Mouse (Mus musculus): ENCODE data around the gene Map3k21.

The Map3k21 gene

DNA sequence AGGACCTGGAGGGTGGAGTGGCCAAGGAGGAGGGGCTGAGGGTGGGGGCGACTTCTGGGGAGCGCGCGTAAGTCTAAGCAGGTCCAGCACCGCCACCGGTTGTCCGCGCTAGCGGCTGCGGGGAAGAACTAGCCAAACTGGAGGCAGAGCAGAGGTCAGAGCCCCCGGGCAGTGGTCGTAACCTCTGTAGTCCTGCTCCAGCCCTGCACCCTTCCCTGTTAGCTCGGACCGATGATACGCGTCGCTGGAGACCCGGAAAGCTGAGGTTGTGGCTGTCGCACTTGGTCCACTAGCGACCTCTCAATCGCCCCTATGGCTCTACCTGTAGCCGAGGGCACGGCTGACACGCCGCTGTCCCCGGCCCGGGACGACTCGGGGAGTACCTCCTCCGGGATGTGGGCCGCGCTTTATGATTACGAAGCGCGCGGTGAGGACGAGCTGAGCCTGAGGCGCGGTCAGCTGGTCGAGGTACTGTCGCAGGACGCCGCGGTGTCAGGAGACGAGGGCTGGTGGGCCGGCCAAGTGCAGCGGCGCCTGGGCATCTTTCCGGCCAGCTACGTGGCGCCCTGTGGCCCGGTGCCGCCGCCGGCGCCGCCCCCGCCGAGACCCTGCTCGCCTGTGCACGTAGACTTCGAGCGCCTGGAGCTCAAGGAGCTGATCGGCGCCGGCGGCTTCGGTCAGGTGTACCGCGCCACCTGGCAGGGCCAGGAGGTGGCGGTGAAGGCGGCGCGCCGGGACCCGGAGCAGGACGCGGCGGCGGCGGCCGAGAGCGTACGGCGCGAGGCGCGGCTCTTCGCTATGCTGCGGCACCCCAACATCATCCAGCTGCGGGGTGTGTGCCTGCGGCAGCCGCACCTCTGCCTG lies at the start of gene Map3k21:
Map3k21 (plus strand) TSS at position 86 of the 864 bp plus-strand sequence.
- in situ Hi-C loops (cut with MboI), result no loop called here

GRCm38 (mm10) chr8:125866125-125866524 lies 44.1 kb upstream of the Map3k21 start:
- in situ Hi-C loops (cut with MboI), result loop anchor here (25.0 kb wide), 1 partner anchor 279 kb away; no protein-coding TSS in a partner anchor

DNA sequence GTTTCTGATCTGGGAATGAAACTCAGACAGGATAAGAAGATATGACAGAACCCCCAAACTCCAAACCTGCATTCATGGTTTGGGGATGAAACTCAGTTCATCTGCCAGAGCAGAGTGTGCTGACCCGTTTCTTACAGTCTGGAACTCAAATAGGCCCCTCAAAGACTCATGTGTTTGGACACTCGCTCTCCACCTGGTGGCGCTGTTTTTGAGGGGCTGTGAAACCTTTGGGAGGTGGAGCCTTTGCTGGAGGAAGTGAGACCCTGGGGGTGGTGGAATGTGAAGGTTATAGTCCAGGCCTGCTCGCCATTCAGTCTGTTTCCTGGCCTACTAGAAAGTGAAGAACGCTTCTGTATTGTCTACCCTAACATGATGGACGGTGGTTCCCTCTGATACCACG lies 41.7 kb upstream of the Map3k21 start:
- in situ Hi-C loops (cut with MboI), result loop anchor here (25.0 kb wide), 1 partner anchor 281 kb away; no protein-coding TSS in a partner anchor

DNA sequence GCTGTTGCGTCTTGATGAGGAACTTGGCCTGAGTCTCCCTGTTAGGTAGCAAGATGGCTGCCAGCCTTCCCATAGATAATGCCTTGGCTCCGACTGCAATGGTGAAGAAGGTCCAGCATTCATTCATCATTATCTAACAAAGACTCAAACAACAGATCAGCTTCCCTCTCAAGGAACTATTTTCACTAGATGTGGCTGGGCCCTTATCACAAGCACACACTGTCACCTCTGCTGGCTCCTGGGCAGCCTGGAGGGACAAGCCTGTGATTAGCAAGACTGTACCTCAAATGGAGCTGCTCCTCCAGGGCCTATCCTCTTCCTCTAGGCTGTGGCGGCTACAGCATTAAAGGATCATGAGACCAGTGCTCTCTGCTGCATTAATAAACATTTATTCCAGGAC lies 40.5 kb upstream of the Map3k21 start:
- in situ Hi-C loops (cut with MboI), result loop anchor here (25.0 kb wide), 1 partner anchor 282 kb away; no protein-coding TSS in a partner anchor

DNA sequence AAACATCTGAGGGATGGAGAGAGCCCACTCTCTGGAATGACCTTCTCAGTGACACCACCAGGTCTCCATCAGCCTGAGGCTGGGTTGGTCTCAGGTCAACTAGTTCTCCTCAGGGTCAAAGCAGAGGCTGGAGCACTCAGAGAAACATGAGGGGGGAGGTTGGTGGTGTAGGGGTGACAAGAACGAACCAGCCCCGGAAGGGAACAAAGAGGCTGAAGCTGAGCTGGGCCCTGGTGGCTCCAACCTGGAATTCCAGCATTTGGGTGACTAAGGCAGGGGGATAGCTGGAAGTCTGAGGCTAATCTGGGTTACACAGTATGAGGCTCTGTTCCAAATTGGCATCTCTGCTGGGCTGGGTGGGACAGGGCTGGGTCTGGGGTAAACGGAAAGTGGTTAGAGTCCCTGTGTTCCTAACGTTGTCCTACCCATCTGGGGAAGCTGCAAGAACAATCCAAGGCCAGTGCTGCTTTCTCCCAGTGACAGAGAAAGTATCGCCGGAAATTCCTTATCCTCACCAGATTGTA lies 40.0 kb upstream of the Map3k21 start:
- in situ Hi-C loops (cut with MboI), result loop anchor here (25.0 kb wide), 1 partner anchor 283 kb away; no protein-coding TSS in a partner anchor

GRCm38 (mm10) chr8:125870821-125871321 lies 39.4 kb upstream of the Map3k21 start:
- in situ Hi-C loops (cut with MboI), result loop anchor here (25.0 kb wide), 1 partner anchor 284 kb away; no protein-coding TSS in a partner anchor

DNA sequence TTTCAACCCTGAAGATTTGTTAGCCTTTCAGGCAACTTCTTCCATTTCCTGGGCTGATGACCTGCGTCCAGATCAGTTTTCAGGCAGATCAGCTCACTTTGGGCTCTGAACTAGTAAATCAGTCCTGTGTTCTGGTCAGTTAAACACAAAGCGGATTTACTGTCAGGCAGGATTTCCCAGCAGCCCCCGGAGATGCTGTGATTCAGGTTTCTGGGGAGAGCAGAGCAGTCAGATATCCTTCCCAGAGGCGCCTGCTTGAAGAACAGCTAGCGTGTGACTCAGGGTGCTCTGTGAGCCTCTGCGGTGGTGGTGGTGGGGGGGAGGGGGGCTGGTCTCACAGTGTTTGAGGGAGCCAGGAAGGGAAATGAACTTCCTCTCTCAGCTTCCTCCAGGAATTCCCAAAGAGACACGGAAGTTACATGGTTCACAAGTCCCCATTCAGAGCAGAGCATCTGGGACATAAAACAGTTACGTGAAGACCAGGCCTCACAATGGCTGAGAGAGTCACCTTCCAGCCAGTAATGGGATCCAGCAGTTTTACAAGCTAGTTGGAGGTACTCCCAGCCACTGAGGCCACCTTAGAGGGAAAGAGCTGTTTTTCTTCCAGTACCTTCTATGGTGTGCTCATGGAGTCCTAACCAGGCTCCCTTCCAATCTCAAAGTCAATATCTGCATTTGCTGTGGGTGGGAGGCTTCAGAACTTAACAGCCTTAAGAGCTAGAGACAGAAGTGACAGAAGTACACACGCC lies 37.6 kb upstream of the Map3k21 start:
- in situ Hi-C loops (cut with MboI), result loop anchor here (25.0 kb wide), 1 partner anchor 285 kb away; no protein-coding TSS in a partner anchor

DNA sequence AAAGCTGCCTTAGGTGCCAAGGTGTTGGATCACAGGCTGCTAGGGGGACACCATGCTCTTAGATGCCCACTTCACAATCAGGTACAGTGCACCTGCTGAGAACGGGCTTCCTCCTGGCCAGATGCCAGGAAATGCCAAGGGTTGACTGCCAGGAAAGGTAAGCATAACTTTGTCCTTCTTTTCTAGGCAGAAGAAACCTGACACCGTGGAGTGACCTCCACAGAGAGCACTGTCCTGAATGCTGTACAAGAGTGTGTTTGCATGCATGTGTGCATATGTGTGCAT lies 37.1 kb upstream of the Map3k21 start:
- in situ Hi-C loops (cut with MboI), result loop anchor here (25.0 kb wide), 1 partner anchor 286 kb away; no protein-coding TSS in a partner anchor

GRCm38 (mm10) chr8:125880447-125880846 lies 29.8 kb upstream of the Map3k21 start:
- in situ Hi-C loops (cut with MboI), result no loop called here

DNA sequence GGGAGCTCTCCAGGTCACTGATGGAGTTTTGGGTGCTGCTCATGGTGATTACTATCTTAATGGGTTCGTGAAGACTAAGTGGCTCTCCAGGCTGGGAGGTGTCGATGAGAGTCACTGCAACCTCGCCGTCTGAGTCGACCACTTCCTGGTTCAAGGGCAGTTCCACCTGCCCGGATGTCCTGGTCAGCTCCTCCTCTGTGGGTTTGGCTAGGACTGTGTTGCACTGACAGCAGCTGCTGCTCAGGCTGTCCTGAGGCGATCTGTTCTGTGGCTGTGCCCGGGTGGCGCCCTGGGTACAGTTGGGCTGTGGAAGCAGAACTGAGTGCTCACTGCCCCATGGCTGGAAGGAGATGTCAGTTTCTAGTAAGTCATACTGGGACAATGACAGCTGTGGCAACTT lies 22.7 kb upstream of the Map3k21 start:
- in situ Hi-C loops (cut with MboI), result no loop called here

GRCm38 (mm10) chr8:125889920-125890319 lies 20.3 kb upstream of the Map3k21 start:
- in situ Hi-C loops (cut with MboI), result no loop called here

- in situ Hi-C loops (cut with MboI), result no loop called here
Measured at GRCm38 (mm10) chr8:125897388-125897787, 12.9 kb upstream of the Map3k21 start.

DNA sequence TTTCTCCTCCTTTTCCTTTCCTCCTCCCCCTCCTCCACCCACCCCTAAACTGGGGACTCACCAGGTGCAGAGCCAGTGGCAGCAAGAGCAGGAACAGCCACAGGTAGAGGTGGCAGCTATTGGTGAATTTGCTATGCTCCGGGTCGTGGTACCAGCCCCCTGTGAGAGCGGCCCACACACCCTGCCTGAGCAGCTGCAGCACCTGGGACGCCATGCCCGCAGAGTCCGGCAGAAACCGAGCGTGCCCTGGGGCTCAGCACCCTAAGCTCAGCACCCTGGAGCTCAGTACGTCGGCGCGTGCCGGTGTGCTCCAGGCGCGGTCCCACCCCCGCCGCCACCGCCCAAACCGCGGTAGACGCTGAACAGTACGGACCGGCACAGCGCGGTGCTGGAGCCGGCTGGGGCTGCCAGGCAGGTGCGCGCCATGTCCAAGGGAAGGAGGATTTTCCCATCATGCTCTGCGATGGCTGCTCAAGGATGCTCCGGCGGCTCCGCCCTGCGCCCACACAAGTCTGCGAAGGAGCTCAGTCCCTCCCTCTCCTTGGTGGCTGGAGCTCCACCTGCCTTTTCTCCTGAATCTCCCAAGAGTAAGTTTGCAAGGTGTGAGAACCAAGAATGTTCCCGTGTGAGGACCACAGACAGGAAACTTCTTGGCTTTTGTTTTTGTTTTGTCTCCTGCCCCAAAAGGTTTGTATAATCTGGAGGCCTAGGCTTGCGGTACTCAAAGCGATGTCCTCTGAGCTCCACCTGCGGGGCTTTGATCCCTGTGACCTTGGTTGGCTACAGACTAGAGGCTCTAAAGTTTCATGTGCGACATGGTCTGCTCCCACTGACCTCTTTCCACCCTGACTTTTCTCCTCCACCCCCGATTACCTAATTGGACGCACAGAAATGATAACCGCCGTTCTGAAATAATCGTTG lies 12.1 kb upstream of the Map3k21 start, which contains the start of gene Pcnx2:
Pcnx2 (minus strand) TSS at position 450 of the 921 bp plus-strand sequence.
- in situ Hi-C loops (cut with MboI), result no loop called here

DNA sequence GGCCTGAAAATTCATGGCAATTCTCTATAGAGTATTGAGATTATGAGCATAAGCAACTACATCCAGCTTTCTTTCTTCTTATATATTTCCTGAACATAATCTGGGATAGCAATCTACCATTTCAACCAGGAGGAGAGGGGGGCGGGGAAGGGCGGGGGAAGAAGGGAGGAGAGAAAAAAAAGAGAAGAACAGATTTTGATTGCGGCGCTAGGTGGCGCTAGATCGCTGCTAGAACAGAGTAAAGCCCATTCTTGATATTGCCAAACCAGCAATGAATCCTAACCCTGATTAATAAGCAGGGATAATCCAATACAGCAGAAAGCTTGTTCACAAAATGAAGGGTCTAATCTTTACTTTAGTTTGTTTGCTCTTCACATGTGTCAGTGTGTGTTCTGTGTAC lies 11.4 kb upstream of the Map3k21 start:
- in situ Hi-C loops (cut with MboI), result no loop called here

DNA sequence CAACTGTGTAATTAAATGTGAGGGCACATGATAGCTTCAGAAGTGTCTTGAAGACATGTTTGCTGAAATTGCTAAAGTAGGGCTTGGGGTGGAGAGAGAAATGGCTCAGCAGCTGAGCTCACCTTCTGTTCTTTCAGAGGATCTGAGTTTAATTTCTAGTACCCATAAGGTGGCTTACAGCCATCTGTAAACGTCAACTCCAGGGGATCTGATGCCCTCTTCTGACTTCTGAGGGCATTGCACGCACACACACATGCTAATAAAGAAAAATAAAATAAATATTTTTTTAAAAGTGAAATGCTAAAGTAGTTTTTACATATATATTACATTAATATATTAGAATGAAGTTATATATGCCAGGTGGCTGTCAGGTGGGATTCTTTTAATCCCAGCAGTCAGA lies 9.1 kb upstream of the Map3k21 start:
- in situ Hi-C loops (cut with MboI), result no loop called here

DNA sequence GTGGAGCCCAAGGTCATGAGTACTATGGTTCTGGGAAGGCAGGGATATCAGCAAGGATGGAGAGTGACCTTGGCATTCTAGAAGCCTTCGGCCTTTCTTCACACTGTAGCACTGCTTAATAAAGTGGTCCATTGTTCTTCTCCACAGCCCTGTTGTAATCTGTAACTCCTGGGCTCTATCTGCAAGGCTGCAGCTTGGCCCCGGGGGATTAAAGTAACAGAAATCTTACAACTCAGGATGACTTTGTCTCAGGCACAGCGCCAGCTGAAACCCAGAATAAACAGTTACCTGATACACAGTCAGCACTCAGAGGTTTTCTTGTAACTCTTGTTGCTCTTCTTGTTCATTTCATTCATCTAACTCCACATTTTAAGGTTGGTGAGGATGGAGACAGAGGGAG lies 7.7 kb upstream of the Map3k21 start:
- in situ Hi-C loops (cut with MboI), result no loop called here

GRCm38 (mm10) chr8:125905341-125905740 lies 4.9 kb upstream of the Map3k21 start:
- in situ Hi-C loops (cut with MboI), result no loop called here

DNA sequence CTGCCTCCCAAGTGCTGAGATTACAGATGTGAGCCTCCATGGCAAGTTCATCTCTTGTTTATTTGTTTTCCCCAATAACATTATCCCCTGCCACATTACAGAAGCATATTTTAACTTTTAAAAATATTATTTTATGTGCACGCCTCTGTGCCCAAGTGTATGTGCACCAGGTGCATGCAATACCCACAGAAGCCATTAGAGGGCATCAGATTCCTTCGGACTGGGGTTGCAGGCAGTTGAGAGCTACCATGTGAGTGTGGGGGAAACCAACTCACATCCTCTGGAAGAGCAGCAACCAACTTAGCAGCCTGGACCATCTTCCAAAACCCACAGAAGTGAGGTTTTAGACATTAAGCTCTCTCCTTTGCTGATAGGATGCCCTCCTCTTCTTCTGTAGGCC lies 2.9 kb upstream of the Map3k21 start:
- in situ Hi-C loops (cut with MboI), result no loop called here

DNA sequence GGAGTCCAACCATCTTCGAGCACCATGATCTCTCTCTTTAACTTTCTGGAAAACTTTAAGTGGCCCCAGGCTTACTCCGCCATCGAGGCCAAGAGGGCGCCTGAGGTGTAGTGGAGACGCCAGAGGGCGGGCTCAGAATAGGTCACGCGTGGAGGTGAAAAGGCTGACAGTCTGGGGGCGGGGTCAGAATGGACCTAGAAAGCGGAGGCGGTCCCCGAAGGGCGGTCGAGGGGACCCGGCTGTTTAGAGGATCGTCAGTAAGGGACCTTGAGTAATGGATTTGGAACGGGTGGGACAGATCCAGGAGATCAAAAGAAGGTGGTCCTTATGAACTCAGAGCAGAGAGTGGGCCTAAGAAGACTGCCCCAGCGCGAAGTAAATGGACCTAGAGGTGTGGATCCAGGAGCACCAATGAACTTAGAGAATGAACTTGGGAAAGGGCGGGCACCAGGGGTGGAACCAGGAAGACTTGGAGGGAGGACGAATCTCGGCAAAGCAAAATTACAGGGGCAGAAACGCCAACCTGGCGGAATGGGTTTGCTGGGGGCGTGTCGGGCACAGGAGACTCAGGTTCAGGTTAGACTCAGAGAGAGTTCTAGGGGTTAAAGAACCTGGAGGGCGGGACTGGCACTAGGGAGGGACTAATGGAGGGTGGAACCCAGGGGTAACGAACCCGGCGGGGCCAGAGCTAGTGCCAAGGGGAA lies 437 bp upstream of the Map3k21 start:
- in situ Hi-C loops (cut with MboI), result no loop called here

DNA sequence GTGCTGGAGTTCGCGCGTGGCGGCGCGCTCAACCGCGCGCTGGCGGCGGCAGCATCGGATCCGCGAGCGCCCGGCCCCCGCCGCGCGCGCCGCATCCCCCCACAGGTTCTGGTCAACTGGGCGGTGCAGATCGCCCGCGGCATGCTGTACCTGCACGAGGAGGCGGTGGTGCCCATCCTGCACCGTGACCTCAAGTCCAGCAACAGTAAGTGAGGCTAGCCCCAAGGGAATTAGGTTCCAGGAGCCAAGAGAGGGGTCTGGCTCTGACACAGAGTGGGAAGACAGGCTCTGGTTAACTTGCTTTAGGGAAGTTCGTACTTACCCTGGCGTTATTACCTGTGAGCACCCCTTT lies 955 bp downstream of the Map3k21 start:
- in situ Hi-C loops (cut with MboI), result no loop called here

DNA sequence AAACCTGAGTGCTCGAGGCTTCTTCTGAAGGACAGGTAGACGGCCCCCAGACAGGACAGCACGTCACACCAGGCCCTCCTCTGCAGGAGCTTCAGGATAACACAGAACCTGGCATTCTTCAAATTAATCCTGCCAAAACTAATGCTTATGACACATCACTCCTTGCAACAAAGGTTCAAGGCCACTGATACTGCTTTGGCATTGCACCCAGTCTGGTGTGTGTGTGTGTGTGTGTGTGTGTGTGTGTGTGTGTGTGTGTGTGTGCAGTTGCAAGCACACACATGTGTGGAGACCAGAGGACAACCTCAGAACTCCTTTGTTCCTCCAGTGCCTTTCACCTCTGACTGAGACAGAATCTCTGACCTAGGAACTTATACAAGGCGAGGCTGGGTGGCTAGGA lies 3.0 kb downstream of the Map3k21 start:
- in situ Hi-C loops (cut with MboI), result no loop called here

All from mature B cell (primary cell).